Mouse (Mus musculus) erythroid progenitor cell, adult 5-6 weeks (primary cell): ENCODE results near the gene Celf2. TPM values are rescaled to one million over a fixed set of nuclear protein-coding genes. Genes with fewer than 3 reads are reported as not detected.

Source experiments
- ATAC-seq: replicated peaks from 2 replicates; pipeline ENCODE4 v1.8.0; 2016; ENCODE audit warnings: moderate number of reproducible peaks, mild to moderate bottlenecking, moderate TSS enrichment, inconsistent platforms; ENCODE audit not compliant: poor library complexity, low FRiP score, severe bottlenecking
- total RNA-seq, 2 experiments: library from RNA; stranded (forward) in 1 of 2; stranded (reverse) in 1 of 2; fragments of 150-400 nt in 1 of 2; fragments of 186-747, 209-891 nt in 1 of 2; gene quantifications; 2 replicates each; pipeline versions ENCODE4 v1.2.3 to v1.2.4; 2015 to 2017; ENCODE audit warnings: low replicate concordance in 2 of 2

The Celf2 gene
- total RNA-seq, 2 experiments from 2014 or later: 12.0 to 24.7 TPM

DNA sequence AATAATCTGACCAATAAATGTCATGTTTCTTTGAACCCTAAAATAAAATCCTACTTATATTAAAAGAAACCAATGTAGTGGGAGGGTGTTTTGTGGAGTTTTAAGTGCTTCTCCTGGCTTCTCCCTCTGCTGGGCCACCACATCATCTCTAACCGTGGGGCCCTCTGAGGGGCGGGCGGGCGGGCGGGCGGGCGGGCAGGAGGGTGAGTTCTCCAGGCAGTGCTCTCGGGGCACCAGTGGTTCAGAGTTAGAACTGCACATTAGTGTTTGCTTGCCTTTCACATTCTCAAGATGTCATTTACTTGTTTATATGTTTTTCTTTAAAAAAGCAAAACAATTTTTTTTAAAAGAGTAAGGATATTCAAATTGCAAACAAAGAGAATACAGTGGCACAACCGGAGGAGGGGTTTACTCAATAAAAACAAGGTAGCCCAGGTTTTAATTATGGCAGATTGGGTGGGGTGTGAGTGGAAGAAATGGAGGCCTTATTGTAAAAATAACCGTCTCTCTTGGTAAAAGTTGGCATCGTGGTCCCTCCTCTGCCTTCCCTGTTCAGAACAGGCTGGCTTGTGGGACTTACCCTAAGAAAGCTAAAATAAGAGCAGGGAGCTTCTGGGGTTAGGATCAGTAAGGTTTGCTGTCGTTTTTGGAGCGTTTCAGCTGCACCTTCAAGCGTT lies 962.8 kb downstream of the Celf2 start:
- ATAC-seq: no peak

DNA sequence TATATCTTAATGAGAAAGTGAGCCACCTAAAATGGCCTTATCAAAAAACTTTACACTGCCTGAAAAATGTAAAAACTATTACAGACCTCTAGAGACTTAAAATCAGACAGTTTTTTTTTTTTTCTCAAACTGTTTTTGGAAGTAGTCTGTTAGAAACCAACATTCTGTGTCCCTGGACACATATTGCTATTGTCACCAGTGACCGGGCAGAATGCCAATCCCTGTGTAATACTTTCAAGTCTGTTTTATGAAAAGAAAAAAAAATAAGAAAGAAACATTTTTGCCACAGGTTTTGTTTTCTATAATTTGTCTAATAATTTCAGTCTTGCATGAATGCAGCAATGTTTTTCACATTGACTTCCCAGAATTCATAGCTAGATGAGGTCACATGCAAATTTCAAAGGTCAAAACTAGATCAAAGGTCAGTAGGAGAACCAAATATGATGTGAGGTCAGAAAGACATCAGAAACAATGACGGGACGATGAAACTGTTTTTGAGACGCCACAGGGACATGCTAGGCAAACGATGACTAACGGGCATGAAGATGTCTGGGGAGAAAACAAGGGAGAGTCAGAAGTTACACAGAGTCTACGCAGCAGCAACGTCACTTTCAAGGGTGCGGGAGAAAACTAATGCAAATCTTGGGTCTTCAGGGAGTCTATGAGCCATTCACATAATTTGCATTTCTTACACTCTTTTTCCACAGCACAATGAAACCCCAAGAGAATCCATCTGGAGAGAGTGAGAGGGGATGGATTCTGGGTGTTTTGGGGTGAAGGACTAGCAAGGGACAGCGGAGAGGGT lies 964.0 kb downstream of the Celf2 start:
- ATAC-seq: no peak

DNA sequence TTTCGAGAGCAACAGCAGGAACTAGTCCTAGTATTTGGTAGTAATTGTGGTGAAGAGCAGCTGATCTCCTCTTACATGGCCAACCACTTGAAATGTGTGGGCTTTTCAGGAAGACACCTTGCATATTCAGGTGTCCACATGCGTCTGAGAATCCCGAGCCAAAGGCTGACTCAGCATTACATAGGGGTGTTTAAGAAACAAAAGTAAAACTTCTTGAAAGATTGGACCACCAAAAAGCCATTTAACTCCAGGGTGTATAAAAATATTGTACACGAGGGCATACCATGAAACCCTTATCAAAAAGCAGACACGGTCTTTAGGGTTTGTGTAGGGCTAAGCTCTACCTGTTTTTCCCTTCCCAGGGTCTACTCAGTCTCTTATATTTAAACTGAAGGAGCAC lies 965.7 kb downstream of the Celf2 start:
- ATAC-seq: no peak

DNA sequence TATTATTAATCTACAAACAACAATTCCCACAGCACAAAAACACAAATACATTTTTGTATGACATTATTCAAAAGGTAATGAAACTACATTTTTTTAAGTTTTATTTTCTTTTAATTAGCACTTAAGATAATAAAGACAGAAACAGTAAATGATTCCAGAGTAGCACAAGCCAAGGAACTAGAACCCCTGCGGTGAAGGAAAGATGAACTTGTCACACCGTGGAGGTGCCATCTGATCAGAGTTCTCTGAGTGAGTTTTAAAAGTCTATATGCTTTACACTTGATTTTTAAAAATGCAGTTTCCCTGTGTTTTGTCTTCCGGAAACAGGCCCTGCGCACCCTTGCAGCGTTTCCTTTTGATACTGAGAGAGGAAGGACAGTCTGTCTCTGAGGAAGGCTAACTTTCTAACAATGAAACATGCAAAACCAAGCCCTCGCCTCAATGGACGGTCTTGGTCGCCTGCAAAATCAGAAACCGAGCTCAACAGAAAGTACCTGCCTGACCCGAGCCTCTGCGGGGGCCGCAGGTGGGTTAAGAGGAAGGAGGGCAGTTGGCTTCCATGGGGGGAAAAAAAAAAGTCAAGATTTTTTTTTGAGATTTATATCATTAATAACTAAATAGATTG lies 966.7 kb downstream of the Celf2 start:
- ATAC-seq: no peak

DNA sequence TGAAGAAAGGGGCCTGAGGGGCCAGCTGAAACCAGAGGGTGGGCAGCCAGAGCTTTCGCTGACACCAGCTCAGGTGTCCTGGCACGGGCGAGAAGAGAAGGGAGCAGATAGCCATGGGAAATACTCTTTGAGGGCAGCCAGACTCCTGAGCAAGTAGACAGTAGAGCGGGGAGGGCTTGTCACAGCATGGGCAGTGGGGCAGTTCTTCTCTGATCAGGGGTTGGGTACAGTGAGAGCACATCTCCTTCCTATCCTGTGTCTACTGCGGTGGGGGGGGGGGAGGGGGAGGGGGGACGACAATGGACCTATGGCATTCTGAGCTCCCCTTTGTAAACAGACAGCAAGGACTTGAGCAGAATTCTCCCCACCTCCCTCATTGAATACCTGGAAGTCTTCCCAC lies 968.5 kb downstream of the Celf2 start:
- ATAC-seq: no peak

DNA sequence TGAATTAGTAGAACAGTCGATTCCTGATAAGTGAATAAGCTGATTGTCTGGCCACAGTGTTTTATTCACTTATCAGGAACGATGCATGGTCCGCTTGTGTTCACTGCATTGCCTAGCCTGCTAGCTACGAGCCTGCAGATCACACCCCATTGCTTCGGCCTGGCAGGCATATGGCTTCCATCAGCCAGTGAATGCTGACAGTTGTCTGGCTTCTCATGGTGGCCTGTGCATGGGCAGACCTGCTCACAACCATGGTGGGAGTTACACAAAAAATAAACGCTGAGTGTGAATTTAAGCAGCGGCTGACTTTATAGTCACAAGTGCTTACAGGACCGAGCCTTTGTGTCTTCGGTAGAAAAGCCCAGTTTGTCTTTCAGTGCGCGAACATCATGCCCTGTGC lies 969.3 kb downstream of the Celf2 start:
- ATAC-seq: no peak

DNA sequence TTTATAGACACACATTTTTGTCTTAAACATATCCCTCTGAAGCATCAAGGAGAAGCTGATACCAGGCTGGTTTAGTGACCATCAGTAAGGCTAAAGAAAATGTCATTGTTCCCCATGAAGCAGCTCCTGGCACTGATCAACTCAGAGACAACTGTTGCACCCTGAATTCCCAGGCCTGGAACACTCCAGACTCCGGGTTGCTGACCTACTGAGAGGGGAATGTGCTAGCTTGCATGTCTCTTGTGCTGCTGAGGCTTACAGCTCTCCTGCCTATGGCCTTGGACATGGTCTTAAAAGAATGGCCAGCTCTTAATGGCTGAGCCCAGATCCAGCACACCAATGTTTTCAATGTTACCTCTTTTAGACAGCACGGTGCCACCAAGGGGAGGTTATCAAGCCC lies 970.9 kb downstream of the Celf2 start:
- no peak for ATAC-seq

DNA sequence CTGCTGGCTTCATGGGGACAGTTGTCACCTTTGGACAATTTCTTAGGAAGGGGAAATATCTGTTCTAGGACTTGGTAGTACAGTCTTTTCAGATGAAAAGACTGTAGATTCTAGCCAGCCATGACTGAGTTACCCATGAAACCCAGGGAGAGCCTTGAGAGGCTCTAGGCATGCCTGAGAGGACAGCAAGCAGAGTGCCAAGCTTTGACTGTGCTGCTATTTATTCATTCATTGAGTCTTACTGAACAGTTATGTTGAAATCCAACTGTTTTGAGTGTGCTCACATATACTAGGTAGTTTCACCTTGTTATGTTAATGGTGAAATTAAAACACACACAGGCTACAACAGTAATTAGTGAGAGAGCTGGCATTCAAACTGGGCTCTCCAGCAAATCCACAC lies 971.3 kb downstream of the Celf2 start:
- no peak for ATAC-seq

DNA sequence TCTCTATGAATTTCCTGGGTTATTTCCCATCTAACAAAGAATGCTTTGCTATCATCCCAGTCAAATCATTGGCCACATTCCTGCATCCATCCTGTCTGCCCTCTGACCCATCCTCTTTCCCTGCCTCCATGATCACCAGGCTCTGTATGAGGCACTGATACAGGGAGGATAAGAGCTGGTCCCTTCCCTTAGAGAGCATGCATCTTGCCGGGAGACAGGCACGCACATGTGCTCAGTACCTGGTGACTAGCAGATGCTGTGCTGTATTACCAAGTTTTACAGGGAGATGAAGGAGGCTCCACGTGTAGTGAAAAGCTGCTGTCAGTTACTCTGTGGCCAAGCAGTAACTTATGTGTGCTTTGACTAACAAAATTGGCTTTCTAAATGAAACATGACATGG lies 972.0 kb downstream of the Celf2 start:
- ATAC-seq: no peak

DNA sequence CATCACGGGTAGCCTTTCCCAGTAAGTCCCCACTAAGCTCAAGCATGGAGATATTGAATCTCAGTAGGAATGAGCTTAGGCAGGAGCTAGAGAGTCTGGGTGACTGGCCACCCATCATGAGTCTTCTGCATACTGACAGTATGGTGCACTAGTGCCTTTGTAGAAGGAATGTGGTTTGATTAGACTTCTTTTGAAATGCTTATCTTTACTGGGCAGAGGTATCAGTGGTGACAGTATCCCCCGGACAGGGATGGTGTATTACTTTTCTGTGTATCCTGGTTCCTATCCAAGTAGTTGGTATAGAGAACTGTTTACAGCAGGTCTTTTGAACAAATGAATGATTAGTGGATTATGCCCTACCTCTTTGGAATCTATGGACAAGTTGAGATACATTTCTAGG lies 973.0 kb downstream of the Celf2 start:
- no peak for ATAC-seq

DNA sequence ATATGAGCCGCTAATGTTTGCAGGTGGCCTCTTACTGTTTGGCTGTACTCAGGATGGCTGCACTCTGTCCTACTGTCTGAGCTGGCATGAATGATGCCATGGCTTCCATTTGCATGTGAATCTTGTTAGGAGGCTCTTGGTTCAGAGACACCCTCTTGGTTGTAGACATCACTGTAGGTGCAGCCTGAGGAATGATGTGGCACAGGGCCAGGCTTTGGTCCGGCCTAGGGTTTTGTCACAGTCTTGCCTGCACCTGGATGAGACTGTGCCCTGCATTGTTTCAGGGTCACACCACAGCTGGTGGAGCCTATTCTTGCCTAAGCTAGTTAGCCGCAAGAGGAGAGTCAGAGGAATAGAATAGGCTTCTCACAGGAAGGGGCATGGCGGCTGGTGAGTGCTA lies 977.0 kb downstream of the Celf2 start:
- ATAC-seq: no peak

DNA sequence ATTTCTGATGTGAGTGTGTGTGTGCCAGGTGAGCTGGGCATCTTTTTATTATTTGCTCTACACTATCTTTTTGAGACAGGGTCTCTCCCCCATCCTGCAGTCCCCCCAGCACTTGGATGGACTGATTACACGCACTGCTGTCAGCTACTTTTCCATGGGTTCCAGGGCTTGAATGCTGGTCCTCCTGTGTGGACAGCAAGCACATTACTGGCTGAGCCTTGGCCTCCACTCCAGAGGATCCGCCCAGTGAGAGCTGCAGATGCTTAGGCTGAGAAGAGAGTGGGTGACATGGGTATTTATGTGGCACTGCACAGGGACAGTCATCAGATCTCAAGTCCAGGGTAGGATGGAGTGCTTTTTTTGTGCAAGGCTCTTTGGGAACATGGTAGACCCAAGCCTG lies 981.3 kb downstream of the Celf2 start:
- no peak for ATAC-seq

DNA sequence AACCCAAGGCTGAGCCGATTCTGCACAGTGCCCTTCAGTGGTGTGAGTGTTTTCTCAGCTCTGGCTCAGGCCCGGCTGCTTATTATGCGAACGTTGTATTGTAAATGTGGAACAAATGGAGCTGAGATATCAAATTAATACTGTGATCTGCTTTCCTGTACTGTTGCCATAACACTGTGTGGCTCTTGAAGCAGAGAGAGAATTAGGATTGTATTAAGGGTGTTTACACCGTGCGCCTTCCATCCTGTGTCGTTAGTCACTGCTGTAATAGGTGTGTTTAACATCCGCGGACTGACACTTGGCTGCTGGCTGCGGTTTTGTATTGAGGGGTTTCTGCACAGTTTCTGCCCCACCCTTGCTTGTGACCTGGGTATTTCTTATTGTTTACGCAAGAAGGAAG lies 982.5 kb downstream of the Celf2 start:
- ATAC-seq: no peak

DNA sequence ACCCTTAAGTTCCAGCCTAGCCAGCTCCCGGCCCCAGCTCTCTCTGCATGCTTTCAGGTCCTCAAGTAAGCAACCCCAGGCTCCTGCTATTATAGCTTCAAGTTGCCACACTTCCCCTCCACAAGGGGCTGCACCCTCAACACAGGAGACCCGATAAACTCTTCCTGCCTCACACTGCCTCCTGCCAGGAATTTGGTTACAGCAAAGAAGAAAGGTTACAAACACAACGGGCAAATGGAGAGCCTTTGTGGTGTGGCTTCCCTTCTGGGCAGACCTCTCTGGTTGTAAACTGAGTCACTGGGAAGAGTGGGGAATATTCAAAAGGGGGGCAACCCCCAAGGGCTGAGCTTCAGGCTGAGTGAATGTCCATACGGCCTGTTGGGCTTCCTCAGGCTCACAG lies 983.1 kb downstream of the Celf2 start:
- ATAC-seq: no peak

DNA sequence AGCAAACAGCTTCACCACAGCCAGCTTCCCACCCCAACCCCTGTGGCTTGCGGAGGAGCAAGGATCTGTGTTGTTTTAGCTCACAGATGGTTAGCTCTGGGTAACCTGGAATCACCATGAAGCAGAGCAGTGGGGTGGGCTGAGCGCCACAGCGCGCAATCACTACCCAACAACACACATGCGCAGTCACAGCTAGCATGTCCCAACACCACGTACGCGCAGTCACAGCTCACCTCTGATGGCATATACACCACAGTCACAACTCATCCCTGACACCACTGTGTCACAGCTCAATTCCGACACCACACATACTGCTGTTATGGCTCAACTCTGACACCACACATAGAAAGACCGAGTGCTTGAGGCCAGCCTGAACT lies 985.5 kb downstream of the Celf2 start:
- ATAC-seq: no peak

DNA sequence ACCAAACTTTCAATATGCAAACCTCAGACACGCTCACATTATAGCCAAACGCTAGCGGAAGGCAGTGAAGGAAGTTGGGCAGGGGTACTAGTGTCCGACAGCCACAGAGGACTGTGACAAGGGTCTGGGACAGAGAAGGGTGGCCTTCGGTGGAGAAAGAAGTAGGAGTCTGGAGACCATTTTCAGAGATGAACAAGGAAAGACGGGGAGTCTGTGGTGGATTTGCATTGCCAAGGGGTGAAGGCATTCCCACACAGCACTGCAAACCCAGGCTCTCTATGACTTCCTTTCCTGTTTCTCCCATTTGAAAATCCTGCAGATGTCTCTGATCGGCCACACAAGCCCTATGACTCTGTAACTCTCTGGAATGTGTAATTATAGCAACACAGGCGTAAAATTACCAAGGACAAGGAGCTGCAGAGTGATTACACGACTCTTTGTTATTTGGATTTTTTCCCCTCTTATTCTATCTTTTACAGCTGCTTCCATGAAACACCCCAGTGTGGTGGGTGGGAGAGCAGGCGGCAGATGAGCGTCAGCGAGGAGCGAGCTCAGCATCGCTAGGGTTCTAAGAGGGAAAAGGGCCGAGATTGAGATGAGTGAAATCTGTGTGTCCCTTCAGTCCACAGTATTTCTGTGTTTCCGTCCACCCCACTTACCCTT lies 986.0 kb downstream of the Celf2 start:
- no peak for ATAC-seq

DNA sequence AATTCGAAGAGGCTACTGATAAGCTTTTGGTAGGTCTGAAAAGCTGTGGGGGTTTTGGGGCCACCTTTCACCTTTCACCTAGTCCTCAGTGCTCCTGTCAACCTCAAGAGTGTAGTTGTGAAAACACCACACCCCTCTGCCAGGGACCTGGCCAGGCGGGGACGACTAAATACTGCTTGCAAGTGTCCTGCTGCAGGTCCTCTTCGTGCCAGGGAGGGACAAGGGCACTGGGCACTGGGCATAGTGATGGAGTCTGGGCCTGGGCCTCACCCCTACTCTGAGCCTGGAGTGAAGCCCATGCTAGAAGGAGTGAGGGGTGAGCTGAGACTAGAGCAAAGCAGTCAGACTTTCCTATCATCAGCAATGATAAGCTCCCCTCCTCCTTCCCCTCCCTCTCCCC lies 987.0 kb downstream of the Celf2 start:
- no peak for ATAC-seq

DNA sequence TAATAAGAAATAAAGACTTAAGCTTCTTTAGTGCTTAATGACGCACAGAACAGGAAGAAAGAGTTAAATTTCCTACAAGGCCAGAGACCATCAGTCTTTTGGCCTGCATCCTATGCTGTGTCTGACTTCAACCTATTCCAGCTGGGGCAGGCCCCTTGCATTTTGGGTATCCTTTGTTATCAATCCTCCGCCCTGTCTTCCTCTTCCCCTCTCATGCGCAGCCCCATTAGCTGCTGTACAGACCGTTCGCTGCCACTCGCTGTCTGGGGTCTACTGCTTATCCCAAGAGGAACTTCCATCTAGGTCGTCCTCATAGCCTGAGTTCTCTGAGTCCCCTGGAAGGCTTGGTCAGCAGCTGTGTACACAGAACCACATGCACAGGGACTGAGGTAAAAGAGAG lies 996.2 kb downstream of the Celf2 start:
- no peak for ATAC-seq

DNA sequence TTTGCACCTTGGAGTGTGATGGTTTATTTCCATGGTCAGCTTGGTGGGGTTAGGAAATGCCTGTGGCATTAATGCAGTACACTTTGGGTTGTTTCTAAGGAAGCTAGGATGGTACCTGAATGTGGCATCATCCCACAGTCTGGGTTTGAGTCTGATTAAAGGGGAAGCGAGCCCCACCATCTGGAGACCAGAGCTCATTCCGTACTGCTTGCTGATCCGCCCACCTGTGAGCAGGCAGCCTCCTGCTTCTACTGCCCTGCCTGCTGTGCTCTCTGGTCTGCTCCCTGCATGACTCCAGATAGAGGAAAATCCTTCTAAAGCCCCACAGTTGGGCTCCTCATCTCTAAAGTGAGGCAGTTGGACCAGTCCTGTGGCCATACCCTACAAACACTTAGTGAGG lies 1002.3 kb downstream of the Celf2 start:
- ATAC-seq: no peak

DNA sequence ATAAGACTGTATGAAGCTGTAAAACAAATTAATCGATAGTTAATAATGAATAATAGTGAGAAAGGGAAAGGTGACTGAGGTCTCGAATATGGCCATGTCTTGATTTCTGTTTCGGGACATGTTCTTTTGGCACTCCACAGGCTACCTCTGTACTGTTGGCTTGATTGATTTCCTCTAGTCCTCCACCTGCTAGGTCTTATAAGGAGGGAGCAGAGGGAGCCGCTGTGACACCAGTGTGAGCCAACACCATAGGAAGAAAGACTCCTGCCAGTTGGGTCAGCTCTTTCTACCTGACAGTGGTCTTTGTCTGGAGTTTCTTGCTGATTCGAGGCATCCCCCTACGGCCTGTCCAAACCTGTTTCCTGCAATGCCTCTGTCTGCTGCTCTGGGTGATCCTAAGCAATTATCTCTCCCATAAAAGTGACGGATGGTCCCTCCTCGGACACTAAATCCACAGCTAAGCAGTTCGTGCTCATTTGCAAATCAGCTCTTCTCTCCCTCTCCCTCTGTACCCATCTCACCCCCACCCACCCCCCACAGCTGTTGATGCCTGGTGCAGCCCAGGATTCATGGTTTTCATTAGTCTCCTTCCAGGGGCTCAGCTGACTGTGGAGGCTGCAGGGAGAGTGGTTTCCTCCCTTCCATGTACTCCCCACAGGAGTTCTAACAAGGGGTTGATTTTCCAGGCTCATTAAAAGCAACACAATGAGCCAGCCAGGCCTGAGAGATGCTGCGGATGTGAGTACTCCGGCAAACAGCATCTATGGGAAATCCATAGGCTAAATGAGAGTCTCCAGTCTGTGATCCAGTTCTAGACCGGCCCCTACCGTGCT lies 1003.2 kb downstream of the Celf2 start:
- no peak for ATAC-seq
